Mouse (Mus musculus) forebrain, embryonic 14.5 days (tissue): Measurements from ENCODE around the gene Cmip. TPM values are rescaled to one million over a fixed set of nuclear protein-coding genes. Genes with fewer than 3 reads are reported as not detected.

Source experiments
- ATAC-seq: fragments of 200-750 bp; cut with Nextera tagmentation; 2 replicates; pipeline ENCODE4 v1.8.0; 2017; ENCODE audit warnings: mild to moderate bottlenecking, moderate library complexity
- DNase-seq: peaks from one replicate; pipeline ENCODE4 v3.0.0-alpha.2; 2015; ENCODE audit warnings: low spot score
- H3K27ac ChIP-seq: fragments of 300-500 bp; sonication (generic); 2 replicates; pipeline ENCODE4 v1.5.1; 2014; ENCODE audit warnings: low read depth, mild to moderate bottlenecking, control low read depth, low read length, moderate library complexity
- H3K27me3 ChIP-seq: fragments of 300-500 bp; sonication (generic); replicated peaks from 2 replicates; pipeline ENCODE4 v1.6.1; 2014; ENCODE audit warnings: low read length, control low read depth, mixed read lengths; ENCODE audit not compliant: control insufficient read depth, insufficient read depth
- H3K36me3 ChIP-seq: fragments of 300-500 bp; sonication (generic); 2 replicates; pipeline ENCODE4 v1.6.1; 2014; ENCODE audit warnings: low read length, control low read depth; ENCODE audit not compliant: control insufficient read depth, insufficient read depth
- H3K4me1 ChIP-seq: fragments of 300-500 bp; sonication (generic); 2 replicates; pipeline ENCODE4 v1.6.1; 2014; ENCODE audit warnings: antibody characterized with exemption, low read length, control low read depth; ENCODE audit not compliant: control insufficient read depth, insufficient read depth
- H3K4me2 ChIP-seq: fragments of 300-500 bp; sonication (generic); 2 replicates; pipeline ENCODE4 v1.6.1; 2014; ENCODE audit warnings: mild to moderate bottlenecking, control low read depth, low read length
- H3K4me3 ChIP-seq: fragments of 300-500 bp; sonication (generic); 2 replicates; pipeline ENCODE4 v1.5.1; 2014; ENCODE audit warnings: low read depth, low read length, control low read depth
- H3K9ac ChIP-seq: fragments of 300-500 bp; sonication (generic); 2 replicates; pipeline ENCODE4 v1.6.1; 2014; ENCODE audit warnings: mild to moderate bottlenecking, low read length, control low read depth, moderate library complexity
- H3K9me3 ChIP-seq: fragments of 300-500 bp; sonication (generic); replicated peaks from 2 replicates; pipeline ENCODE4 v1.6.1; 2016; ENCODE audit warnings: low read length, control low read depth, mixed read lengths; ENCODE audit not compliant: control insufficient read depth
- WGBS: fragments of 180-500 bp; shearing (Covaris S2); extraction: QIAGEN DNeasy Blood & Tissue Kit; methylation state at CpG from one replicate; pipeline ENCODE4 v1.1.7; 2014; 5-methylcytosine and 5-hydroxymethylcytosine counted together
- polyA plus RNA-seq: library from polyadenylated mRNA; unstranded; fragments of >200 nt; fragmentation: Nextera tagmentation; extraction: Ambion mirVana; gene quantifications from 2 replicates; pipeline ENCODE4 v1.2.1, GENCODE M21; 2014

The Cmip gene
- polyA plus RNA-seq, 1 experiment from 2014 or later = 57.4 TPM

DNA sequence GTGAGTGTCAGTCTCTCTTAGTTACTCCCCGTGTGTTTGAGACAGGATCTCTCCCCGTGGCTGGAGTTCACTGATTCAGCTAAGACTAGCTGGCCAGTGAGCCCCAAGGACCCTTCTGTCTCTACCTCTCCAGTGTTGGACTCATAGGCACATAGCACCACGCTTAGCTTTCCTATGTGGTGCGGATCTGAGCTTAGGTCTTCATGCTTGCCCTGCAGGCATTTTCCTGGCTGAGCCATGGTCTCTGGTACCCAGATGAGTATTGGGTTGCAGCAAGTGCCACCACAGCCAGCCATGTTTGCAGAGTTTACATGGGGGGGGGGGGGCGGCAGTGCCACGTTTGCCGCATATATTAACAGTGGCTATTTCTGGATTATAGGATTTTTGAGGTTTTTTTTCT, 151.8 kb downstream of the Cmip start:
- no peak for ATAC-seq
- DNase-seq = no peak
- H3K4me3 ChIP-seq = no peak overlapping the region
- 91% methylated on average over 7 of the region's 7 CpGs for WGBS
- 0 out of 2 replicates have a peak, but pooled peaks cover 5% of the 10 kb centered on the region for H3K36me3 ChIP-seq
- H3K4me1 ChIP-seq = peaks cover 2% of the 10 kb centered on the region; the same call in 1 of the 2 replicates
- H3K9ac ChIP-seq = no peak overlapping the region
- no peaks in the 10 kb centered on the region for H3K27me3 ChIP-seq
- no peaks in the 10 kb centered on the region for H3K9me3 ChIP-seq
- no peak overlapping the region for H3K27ac ChIP-seq
- no peak overlapping the region for H3K4me2 ChIP-seq

DNA sequence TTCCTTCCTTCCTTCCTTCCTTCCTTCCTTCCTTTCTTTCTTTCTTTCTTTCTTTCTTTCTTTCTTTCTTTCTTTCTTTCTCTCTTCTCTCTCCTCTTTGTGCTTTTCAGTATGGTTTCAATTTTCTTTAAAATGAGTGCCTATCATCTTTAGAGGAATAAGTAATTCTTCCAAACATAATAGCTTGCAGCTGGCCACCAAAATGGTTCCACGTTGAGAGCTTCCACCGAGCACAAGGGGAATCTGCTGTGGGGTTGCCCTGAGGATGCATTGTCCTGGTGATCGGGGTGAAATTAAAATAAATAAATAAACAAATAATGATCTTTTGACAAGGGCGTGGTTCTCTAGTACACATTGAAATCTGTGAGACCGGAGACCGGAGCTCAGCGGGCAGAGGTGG, 152.2 kb downstream of the Cmip start:
- Histone ChIP-seq H3K4me2 (no peak overlapping the region), H3K4me1 (no peaks in the 10 kb centered on the region), H3K27ac (no peak overlapping the region), H3K27me3 (no peaks in the 10 kb centered on the region), H3K4me3 (no peak overlapping the region), H3K9ac (no peak overlapping the region), H3K36me3 (0 out of 2 replicates have a peak, but pooled peaks cover 5% of the 10 kb centered on the region), H3K9me3 (no peaks in the 10 kb centered on the region)
- ATAC-seq = no peak
- DNase-seq = no peak
- WGBS = 82% methylated on average over 7 of the region's 7 CpGs

DNA sequence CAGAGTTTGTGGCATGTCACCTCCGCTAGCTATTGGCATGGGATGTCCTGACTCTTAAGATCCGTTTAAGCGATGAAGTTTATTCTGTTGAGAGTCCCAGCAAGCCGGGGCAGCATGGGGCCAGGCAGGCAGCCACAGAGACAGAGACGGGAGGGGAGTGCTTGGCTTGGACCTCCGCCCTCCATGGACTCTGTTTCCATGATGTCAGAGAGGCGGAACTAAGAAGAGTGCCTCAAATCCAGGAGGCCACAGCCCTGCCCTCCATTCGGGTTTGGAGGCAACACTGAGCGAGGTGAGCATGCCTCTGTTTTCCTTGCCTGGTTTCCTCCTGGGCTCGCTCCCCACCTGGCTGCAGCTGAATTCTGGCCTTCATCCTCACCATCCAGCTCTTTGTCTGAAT, 153.5 kb downstream of the Cmip start:
- ATAC-seq = no peak
- Histone ChIP-seq H3K4me2 (no peak overlapping the region), H3K27me3 (no peaks in the 10 kb centered on the region), H3K4me1 (no peaks in the 10 kb centered on the region), H3K9me3 (no peaks in the 10 kb centered on the region), H3K9ac (no peak overlapping the region), H3K27ac (no peak overlapping the region), H3K4me3 (no peak overlapping the region), H3K36me3 (0 out of 2 replicates have a peak, but pooled peaks cover 5% of the 10 kb centered on the region)
- WGBS = 80% methylated on average over 10 of the region's 10 CpGs
- DNase-seq = no peak

DNA sequence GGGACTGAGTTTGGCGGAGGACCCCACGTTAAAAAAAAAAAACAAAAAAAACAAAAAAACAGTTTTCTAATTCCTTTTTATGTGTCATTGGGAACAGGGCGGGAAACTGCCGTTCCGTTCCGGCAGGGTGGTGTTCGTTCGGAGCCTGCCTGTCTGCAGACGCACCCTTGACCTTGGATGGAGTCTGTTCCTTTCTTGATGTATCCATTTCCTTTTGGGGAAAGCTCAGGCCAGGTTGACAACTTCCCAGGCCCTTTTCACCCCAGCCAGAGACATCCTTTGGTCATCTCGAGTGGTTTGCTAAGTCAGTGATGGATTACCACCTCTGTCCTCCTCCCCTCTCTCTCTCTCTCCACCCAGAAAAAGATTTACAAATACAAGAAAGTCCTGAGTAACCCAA, 154.0 kb downstream of the Cmip start:
- H3K4me2 ChIP-seq = no peak overlapping the region
- no peaks in the 10 kb centered on the region for H3K4me1 ChIP-seq
- no peak overlapping the region for H3K9ac ChIP-seq
- no peak overlapping the region for H3K27ac ChIP-seq
- no peaks in the 10 kb centered on the region for H3K9me3 ChIP-seq
- H3K27me3 ChIP-seq = no peaks in the 10 kb centered on the region
- no peak for ATAC-seq
- WGBS = 90% methylated on average over 10 of the region's 10 CpGs
- H3K36me3 ChIP-seq = 0 out of 2 replicates have a peak, but pooled peaks cover 9% of the 10 kb centered on the region
- no peak overlapping the region for H3K4me3 ChIP-seq
- DNase-seq = no peak

DNA sequence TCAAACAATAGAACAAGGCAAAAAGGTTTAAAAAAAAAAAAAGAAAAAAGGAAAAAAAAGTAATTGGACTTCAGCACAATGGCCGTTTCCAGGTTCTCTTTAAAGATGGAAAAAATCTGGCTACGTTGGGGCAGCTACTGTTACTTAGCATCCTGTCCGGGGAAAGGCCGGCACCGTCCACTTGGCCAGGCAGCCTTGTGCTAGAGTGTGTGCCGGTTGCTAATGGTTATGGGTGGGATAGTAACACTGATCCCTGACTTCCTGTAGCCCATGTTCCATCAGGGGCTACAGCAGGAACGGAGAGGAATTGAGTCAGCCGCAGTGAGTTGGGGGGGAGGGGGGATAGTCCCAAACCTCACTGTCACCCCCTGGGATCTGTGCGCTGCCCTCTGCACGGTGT, 155.4 kb downstream of the Cmip start:
- no peaks in the 10 kb centered on the region for H3K9me3 ChIP-seq
- no peak overlapping the region for H3K27ac ChIP-seq
- no peak overlapping the region for H3K9ac ChIP-seq
- H3K4me3 ChIP-seq = no peak overlapping the region
- WGBS = 86% methylated on average over 10 of the region's 10 CpGs
- H3K36me3 ChIP-seq = 0 out of 2 replicates have a peak, but pooled peaks cover 19% of the 10 kb centered on the region
- H3K4me1 ChIP-seq = no peaks in the 10 kb centered on the region
- no peak for ATAC-seq
- no peak overlapping the region for H3K4me2 ChIP-seq
- H3K27me3 ChIP-seq = no peaks in the 10 kb centered on the region
- no peak for DNase-seq

DNA sequence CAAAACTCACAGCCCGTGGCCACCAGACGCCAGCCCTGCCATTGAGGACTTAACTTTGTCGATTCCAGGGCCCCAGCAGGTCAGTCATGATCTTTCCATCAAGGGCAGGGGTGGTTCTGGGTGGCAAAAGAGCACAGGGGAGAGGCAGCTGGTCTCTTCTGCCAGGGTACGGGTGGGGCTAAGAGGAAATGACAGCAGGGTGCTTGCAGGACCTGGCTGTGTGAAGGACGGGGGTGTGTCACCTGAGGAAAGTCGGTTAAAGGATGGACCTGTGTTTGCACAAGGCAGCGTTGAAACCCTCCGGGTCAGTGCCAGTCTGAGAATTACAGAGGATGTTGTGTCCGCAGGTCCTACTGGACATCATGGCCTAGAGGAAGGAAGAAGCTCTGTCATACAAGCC, 161.0 kb downstream of the Cmip start:
- no peak for ATAC-seq
- 93% methylated on average over 9 of the region's 9 CpGs for WGBS
- Histone ChIP-seq H3K4me3 (no peak overlapping the region), H3K4me1 (no peaks in the 10 kb centered on the region), H3K9me3 (no peaks in the 10 kb centered on the region), H3K27me3 (no peaks in the 10 kb centered on the region), H3K36me3 (peaks cover 25% of the 10 kb centered on the region; the same call in 1 of the 2 replicates), H3K27ac (no peak overlapping the region), H3K9ac (no peak overlapping the region), H3K4me2 (no peak overlapping the region)
- no peak for DNase-seq

DNA sequence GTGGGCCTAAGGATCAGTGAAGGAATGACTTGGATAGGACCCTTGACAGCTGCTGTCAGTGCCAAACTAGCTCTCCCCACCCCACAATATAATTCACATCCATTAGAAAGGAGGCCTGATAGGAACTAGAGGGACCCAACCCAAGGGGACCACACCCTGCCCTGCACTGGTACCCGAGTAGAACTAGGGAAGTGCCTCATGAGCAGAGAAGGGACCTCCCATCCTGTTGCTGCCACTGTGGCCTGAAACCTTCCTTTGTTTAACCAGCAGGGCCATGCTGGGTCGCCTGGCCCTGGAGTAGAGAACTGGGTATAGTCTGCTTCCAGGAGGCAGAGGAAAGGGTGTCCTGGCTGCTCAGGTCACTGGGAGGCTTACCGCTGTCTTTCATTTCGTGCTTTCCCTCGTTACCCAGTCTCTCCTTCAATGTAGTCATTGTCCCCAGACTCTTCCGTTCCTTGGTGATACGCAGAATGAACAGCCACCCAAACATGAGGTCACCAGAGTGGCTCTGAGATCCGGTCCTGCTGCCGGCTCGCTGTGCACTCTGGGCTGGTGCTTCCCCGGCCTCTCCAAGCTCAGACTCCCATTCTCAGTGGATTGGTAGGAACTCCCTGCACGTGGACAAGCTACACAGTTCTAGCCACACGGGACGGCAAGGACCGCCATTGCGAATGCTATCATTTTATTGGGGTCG, 164.1 kb downstream of the Cmip start:
- 78% methylated on average over 17 of the region's 17 CpGs for WGBS
- Histone ChIP-seq H3K36me3 (peaks cover 43% of the 10 kb centered on the region), H3K4me3 (no peak overlapping the region), H3K27ac (no peak overlapping the region), H3K27me3 (no peaks in the 10 kb centered on the region), H3K9me3 (no peaks in the 10 kb centered on the region), H3K4me1 (no peaks in the 10 kb centered on the region), H3K9ac (no peak overlapping the region), H3K4me2 (no peak overlapping the region)
- DNase-seq (no peak), ATAC-seq (no peak)

DNA sequence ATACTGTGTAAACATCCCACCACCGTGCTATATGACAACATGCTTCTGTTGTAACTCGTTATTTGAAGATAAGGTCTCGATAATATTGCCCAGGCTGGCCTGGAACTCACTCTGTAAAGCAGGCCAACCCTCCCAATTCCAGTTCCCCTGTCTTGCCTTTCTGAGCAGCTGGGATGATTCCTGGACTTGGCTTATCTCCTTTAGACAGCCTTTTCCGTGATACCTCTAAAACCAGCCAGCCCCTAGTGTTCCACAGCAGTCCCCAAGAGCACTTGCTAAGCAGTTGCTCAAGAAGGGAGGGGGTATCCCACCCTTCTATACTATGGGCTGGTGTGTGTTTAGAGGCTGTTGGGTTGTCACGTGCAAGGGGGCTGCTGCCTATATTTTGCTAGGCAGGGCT, 165.0 kb downstream of the Cmip start:
- Histone ChIP-seq H3K27me3 (no peaks in the 10 kb centered on the region), H3K4me1 (no peaks in the 10 kb centered on the region), H3K36me3 (peaks cover 43% of the 10 kb centered on the region), H3K9ac (no peak overlapping the region), H3K4me3 (no peak overlapping the region), H3K27ac (no peak overlapping the region), H3K4me2 (no peak overlapping the region), H3K9me3 (no peaks in the 10 kb centered on the region)
- ATAC-seq (no peak), DNase-seq (no peak)
- WGBS = 75% methylated on average over 5 of the region's 5 CpGs

DNA sequence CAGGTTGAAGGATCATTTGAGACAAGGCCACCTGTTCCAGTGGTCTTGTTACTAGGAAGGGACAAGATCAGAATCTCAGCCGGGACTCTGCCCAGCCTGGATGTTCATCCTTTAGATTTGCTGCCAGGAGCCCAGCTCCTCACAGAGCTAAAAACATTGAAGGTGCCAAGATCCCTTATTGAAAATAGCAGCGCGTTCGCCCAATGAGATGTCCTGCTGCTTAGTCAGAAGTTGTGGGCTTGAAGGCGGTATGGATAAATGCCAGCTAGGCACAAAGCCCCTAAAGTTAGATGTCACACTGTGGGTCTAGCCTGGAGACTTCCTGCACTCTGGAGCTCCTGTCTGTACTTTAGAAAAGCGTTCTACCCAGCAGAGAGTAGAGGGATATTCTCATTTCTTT, 165.5 kb downstream of the Cmip start:
- Histone ChIP-seq H3K4me1 (no peaks in the 10 kb centered on the region), H3K9me3 (no peaks in the 10 kb centered on the region), H3K4me2 (no peak overlapping the region), H3K9ac (no peak overlapping the region), H3K27ac (no peak overlapping the region), H3K27me3 (no peaks in the 10 kb centered on the region), H3K36me3 (peaks cover 43% of the 10 kb centered on the region), H3K4me3 (no peak overlapping the region)
- WGBS = 76% methylated on average over 6 of the region's 6 CpGs
- DNase-seq = peak; percentile 43
- ATAC-seq = no peak
